Mouse (Mus musculus) right cerebral cortex, postnatal 14 days (tissue): ENCODE results near the gene Chic2.

ENCODE experiments used
- DNase-seq: peaks from one replicate; pipeline ENCODE4 v3.0.0; 2022

Gene Chic2

DNA sequence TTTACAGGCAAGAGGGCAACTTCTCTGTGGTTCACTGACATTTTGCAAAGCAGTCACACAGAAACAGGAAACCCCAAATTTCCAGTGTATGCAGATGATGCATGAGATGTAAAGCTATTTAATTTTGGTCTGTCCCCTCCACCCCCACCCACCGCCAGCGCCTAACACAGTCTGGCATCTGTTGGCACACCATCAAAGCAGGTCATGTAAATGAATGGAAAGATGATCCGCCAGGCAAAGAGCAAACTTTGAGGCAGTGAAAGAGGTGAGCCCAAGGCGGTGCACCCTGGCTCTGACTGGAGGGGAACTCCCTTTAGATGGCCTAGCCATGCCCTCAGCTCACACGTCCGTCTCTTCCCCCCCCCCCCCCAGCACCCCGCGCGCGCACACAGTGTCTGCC is 22.1 kb upstream of the Chic2 start:
- no peak for DNase-seq

DNA sequence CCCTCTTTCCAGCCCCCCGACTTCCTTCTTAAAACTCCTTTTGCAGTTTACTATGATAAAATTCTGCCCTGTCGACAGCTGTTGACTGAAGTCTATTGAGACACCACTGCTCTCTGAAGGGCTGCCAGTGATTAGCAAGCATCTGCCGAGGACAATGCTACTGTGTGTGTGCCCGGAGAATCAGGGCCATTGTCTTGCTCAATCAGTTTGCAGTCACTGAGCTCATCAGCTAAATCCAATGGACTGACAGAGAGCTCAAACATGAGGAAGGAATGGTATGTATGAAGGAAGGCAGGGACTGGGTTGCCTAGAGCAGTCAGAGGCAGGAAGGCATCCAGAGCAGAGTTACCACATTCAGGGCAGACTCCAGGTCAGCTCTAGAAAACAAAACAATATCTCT is 18.6 kb upstream of the Chic2 start:
- no peak for DNase-seq

DNA sequence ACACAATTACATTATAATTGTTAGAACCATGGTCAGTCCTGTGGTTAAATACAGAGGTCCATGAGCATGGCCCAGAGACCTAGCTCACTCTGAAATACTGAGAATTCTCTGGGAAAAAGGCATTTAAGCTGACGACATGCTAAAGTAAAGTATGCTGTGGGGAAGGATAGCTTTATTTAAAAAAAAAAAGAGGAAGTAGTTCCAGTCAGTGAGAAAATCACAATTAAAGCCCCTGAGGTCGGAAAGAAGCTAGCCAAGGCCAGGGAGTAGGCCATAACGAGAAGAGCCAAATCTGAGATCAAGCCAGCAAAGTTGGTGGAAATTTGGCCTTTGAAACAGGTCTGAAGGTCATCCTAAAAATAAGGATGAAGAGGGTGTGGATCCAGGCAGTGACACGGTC is 6.5 kb upstream of the Chic2 start:
- no peak for DNase-seq

DNA sequence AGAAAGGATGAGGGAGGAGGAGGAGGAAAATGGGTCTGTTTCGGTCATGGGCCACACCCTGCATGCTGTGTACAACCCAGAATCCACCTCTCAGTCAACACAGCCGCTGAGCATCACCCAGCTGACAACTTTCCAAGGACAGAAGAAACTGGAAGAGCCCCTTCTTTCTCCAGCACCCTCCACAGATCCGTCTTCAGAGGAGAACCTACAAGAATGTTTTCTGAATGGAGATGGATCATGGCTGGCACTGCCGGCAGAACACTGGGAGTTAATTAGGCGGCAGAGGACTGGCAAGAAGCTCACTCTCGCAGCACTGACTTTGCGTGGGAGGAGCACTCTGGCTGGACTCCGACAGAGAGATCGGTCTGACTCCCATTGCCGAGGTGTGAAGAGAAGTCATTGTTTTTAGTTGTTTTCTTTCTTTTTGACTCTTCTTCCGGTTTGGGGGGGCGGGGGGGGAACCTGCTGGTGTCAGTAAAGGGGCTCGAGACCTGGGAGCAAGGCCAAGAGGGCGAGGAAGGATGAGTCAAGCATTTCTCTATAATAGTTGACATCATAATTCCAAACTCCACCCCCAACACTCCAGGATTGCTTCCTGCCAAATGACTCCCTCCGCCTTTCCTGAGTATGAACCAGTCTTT is 2.2 kb upstream of the Chic2 start:
- no peak for DNase-seq

DNA sequence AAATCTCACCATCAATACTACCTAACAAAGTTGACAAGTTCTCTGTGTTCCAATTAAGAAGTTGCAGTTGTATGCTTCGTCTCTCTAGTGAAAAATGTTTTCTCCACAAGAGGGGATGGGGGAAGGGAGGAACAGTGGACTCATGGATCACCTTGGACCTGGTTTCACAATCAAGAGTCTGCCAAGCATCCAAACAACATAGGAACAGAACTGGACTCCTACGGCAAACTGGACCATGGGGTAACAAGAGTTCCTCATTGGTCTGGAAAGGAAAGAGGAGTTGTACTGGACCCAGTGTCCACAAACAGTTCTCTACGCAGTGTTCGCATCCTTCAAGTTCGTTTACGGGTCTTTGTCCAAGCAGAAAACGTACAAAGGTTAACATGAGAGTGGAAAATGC is 797 bp upstream of the Chic2 start:
- DNase-seq: no peak

DNA sequence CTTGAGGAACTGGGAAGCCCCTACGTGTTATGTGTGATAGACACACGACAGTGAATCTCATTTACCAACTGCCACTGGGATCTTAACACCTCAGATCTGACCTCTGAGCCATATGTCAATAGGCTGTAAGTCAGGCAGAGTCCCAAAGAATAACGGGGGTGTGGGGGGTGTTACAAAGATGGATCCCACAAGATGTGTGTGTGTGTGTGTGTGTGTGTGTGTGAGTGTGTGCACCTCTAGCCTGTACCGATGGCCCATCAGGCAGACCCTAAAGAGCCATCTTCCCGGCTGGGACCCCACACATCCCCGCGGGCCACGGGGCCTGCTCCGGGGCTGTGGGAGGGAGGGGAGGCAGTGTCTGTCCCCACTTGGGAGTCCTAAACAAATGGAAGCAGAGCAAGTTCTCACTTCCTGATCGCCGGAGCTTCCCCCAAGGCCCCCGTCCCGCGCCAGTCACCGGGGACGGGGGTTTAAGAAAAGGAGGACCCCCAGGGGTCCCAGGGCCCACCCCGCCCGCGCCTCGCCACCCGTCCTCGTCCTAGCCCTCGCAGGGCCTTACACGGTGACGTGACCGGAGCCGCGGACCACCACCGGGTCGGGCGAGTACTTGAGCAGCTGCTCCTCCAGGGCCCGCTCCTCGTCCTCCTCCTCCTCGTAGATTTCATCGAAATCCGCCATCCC is 813 bp downstream of the Chic2 start:
- peak; percentile 19 for DNase-seq

DNA sequence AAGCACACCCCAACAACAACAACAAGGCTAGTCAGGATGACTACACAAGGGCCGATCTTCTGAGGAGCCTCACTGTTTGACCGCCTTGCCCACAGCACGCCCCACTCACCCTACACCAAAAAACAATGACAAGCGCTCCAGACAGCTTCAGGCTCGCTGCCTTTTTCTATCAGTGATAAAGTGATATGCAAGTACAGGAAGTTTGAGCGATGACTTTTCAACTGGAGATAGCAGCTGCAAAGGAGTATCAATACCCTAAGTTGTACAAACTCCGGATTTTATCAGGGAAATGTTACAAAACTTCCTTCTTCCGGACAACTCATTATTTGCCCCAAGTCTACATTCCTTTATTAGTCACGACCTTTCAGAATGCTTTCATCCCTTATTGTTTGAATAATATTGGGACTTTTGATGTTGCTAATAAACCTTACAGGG is 1.5 kb downstream of the Chic2 start:
- no peak for DNase-seq

DNA sequence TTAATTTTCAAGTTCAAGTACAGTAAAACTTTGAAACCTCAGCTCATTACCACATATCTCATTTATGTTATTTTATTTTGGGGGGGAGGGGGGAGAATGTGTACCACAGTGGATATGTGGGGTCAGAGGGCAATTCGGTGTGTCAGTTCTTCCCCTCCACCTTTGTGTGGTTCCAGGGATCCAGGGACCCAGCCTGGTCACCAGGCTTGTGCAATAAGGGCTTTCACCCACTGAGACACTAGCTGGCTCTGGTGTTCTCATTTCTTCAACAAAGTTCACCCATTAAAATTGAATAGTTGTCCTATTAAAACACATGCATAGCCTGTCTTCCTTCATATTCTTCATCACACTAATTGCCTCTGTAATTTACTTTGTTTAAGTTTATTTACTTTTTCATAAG is 5.3 kb downstream of the Chic2 start:
- no peak for DNase-seq

DNA sequence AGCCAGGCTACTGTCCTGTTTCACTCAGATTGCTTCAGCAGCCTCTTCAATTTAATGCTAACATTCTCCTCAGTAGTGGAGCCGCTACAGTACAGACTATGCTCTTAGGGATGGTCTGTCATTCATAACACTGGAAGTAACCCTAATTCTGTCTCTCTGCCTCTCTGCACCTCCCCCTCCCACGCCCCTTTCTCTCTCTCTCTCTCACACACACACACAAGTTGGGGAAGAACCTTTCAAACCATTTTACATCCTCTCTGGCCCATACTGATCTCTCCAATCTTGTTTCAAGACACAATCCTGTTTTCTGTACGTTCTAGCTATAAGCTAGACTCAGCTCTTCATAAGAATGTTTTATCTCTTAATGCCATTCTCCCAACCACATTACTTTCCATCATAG is 9.1 kb downstream of the Chic2 start:
- no peak for DNase-seq

DNA sequence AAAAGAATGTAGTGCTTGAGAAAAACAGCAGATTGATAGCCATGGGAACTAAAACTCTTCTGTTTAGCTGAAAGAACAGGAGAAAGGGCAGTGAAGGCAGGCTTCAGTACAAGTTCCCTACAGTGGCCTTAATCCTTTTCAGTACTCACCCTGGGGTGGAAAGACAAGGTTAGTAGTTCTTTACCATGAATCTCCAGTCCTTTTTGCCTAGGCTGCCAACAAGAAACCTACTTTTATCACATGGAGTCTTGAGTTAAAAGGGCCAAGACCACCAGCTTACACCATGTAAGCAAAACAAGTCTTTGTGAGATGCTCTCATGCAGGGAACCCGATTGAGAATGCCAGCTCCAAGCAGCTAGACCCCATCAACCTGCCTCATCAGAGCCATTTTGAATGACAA is 29.8 kb downstream of the Chic2 start:
- no peak for DNase-seq

DNA sequence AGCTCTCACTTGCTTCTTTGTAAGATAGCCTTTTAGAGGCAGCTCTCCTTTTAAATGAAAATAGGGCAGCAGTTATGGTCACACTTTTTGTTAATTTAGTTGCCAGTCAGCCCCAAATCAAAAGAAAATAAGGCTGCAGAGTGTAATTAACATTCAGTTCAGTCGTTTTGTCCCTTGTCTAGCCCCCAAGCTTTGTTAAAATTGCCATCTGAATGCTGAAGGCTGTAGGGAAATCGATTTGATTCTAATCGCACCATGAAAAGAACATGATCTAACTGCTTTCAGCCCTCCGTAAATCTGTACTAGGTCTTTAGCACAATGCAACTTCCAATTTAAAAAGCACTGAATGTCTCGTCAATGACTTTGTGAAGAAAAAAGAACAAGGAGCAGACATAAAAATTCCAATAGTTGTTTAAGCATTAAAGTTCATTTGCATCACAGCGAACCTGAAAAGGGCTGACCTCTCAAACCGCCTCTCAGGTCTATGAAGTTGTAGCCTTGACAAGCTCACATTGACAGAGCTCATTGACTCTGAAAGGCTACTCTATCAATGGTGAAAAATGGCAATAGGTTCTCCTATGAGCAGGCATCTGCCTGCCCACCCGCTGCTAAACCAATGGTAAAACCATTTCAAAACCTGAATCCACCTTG is 31.7 kb downstream of the Chic2 start:
- no peak for DNase-seq

DNA sequence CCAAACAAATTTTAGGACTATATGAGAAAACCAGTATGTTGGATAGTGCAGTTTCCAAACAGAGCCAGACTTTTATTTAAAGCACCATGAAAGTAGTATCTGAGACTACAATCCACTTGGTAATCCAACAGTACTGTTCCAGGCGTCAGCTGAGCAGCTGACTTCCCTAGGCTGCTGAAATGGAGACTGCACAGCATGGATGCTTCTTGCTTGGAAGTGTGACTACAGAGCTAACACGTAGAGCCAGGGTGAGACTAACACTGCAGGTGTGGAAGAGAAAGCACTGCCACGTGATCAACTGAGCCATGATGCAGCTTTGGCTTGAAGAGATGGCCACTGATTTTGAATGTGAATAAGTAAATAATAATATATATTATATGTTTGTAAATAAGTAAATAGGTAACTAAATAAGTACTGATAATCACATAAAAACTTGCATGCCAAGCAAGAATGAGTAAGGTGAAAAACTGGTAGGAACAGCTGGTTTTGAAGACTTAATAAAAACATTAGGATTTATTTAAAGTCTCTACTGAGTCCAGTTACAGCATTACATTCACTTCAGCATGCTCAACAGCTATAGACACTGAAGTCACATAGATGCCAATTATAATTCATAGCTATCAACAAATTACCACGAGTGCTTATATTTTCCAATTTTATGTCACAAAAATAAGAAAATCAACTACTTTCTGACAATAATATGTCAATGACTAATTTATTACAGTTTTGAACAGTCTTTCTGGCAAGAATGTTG is 32.4 kb downstream of the Chic2 start:
- no peak for DNase-seq

DNA sequence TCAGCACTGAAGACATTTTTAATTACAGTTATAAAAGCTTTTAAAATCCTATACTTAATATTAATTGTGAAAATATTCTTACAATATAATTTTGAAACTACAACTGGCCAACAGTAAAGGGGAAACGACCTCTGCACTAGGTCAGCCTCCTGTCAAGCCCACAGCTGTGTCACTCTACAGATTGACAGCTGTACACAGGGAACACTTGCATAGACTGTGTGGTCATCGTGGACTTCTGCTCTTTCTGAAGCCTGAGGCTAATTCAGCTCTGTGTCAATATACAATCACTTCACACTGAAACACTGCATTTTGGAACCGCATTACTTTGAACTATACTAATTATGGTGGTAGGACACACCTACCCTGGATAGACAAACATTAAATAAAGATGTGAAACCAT is 39.8 kb downstream of the Chic2 start:
- DNase-seq: no peak

DNA sequence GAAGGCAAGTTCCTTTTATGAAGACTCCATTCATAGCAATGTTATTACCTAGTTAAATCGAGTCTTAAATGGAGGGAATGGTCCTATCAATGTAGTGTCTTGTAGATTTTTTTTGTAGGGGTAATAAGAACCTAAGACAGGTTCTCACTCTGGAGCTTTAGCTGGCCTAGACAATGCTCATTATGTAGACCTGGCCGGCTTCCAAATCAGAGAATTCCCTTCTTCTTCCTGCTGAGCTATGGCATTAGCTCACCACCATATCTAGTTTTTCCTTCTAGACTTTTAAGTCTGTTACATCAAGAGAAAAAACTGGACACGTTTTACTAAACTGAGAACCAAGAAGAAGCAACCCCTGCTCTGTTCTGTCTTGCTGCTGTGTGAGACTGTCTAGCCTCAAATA is 42.5 kb downstream of the Chic2 start:
- no peak for DNase-seq

DNA sequence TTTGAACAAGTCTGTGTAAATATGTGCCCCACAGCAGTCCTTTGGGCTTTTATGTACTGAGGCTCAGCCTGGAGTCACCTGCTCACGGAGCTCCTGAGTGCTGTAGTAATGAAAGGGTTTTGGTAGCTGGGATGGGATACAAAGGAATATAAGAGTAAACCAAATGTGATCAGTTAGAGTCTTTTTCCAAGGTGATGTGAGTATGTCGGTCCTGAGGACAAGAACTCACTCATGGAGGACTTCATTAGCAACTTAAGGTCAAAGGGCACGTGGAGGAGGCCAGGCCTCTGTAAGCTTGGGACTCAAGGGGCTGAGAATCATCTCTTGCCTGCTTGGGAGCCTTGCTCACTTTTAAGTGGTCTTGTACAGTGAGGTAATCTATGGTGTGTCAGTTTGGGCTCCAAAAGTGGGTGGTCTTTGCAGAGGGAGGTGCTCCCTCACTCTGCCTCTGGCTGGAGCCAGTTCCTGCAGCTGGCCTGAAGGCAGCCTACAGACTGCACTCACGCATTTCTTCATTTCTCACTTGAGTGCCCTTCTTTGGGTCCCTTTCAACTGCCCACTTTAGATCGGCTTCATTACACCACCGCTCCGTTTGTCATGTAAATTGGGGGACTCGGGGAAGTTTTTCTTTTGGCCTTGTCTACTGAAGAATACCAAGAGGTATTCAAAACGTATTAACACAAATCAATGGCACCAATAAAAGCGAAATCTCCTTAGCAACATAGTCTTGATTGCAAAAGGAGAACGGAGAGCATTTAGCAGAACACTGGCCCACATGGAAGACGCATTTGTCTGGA is 45.7 kb downstream of the Chic2 start:
- DNase-seq: no peak

DNA sequence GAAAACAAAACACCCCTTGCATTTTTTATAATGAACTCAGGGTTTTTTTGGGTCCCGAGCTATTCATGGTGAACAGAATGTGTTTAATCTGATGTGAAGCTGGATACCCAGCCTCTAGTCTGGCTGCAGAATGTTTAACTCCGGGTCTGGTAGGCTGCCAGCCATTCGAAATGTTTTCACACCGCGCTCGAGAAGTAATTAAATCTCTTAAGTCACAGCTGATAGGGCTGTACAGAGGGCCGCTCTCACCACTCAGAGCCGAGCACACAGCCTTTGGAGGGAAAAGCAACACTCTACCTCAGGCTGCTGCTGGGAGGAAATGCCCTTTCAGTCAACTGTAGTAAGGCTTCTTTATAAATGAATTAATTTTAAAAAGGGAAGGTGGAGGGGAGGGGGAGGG is 49.6 kb downstream of the Chic2 start:
- DNase-seq: peak; percentile 69

DNA sequence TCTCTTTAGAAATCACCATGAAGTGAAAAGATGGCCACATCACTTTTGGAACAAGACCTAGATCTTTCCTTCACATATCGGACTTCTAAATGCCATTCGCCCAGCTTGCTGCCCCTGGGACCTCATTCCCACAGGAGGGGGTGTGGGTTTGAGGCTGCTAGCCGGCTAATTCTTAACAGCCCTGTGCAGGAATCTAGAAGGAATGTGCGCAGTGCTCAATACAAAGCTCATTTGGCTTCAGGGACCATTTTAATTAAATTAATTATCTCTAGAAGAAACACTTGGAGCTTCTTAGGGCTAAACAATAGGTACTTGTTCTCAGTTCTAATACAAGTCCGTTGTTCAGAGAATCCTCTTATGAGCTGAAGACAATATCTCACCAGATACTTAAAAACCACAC is 60.5 kb downstream of the Chic2 start:
- no peak for DNase-seq

DNA sequence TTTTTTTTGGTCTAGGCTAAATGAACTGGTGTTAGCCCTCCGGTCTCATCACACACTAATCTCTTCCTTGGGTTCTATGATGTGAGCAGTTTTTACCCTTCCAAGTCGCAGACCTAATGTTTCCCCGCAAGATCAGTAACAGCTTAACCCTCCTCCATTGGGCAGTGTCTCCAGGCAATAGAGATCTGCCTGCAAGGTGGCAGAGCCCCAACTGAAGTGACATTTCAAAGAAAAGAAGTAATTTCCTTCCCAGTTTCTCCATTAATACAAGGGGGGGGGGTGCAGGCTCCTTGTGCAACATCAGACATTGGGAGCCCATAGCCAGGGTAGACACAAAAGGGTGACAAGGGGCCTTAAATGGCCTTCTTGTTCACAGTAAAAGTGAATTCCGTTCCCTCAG is 64.0 kb downstream of the Chic2 start:
- DNase-seq: no peak

DNA sequence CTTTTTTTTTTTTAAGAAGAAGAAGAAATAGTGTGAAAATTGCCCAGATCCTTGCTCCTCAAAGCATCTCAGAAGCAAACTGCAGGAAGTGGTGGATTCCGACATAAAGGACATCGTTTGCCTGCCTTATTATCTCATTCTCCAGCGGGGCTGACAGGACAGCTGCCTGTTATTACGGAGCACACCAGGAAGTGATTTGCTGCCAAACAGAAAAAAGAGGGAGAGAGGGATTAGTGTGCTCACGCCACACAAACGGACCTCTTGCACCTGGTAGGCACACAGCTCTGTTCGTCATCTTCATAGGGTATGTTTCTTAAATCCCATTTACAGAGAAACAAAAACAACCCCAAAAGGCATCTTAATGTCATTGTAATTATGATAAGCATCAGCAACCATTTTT is 64.4 kb downstream of the Chic2 start:
- no peak for DNase-seq

DNA sequence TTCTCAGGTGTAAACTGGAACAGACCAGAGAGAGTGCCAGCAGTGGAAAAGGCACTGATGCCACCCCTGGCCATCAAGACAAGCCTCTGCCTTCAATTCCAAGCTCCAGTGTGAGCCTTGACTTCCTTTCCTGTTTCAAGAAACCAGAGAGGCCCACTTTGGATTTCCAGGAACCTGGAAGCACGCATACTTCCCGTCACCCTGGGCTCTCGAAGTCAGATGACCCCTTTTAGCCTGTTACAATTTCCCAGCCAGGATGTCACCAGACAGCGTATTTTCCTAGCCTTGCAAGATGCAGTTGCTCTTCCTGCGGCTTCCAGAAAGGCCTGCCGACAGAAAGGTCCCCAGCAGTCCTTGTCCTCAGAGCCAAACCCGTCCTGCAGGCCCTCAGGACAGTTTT is 65.0 kb downstream of the Chic2 start:
- no peak for DNase-seq

DNA sequence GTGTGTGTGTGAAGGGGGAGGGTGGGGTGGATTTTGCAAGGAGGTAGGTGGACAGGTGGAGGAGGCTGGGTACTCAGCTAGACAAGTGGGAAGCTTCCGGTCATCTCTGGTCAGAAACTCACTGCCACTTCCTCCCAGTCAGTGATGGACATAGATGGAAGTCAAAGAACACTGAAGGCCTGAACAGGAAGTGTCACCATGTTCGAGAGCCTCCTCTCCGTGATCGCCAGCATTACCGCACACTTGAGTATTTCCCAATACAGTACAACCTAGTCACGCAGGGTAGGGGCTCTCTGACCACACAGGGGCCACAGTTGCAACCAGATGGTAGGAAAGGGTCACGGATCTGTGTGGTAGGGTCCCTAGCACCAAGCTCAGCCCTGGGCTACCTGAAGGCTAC is 69.1 kb downstream of the Chic2 start:
- no peak for DNase-seq

DNA sequence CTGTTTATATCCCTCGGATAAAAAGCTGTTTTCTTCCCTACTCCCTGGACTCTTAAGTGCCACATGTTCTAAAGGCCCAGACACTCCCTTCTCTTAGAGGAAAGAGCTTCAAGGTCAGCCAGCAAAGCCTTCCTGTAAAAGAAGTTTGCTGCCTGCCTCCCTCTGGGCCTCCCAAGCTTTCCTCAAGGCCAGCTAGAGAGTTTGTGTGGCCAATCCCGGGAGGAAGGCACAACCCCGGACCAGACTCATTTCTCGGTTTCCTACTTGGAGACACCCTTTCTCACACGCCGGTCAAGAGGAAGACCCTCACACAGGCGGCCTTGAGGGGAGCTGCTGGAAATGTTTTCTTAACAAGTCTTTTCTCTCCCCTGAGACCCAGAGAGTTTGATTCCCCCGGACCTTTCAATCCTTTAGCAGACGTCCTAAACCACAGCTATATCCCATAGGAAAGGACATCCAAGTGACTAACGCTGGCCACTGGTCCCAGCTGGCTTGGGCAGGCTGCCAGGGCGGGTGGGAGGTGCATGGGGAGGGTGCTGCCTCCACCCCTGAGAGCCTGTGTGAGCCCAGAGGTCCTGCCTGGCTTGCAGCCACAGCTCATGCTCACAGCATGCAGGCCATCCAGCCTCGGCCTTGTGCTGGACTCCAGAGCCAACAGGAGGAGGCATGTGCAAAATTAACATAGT is 69.7 kb downstream of the Chic2 start:
- DNase-seq: peak; percentile 35
